Mouse (Mus musculus) intestine, embryonic 14.5 days (tissue): Measurements from ENCODE around the gene Crocc2. TPM values are rescaled to one million over a fixed set of nuclear protein-coding genes. Genes with fewer than 3 reads are reported as not detected.
A peak's percentile ranks its signal among the peaks of the same experiment; 100 is the strongest.

Experiments
- ATAC-seq: fragments of 200-750 bp; cut with Nextera tagmentation; replicated peaks from 2 replicates; pipeline ENCODE4 v1.8.0; 2017; ENCODE audit warnings: low read depth, moderate number of reproducible peaks, moderate TSS enrichment, moderate library complexity; ENCODE audit not compliant: low FRiP score, low TSS enrichment
- DNase-seq: peaks from one replicate; pipeline ENCODE4 v3.0.0-alpha.2; 2018; ENCODE audit warnings: low spot score
- H3K27ac ChIP-seq: fragments of 300-500 bp; sonication (generic); 2 replicates; pipeline ENCODE4 v1.5.1; 2014; ENCODE audit warnings: low read depth, mild to moderate bottlenecking, control low read depth
- H3K27me3 ChIP-seq: fragments of 300-500 bp; sonication (generic); replicated peaks from 2 replicates; pipeline ENCODE4 v1.6.1; 2014; ENCODE audit warnings: low read length, control low read depth; ENCODE audit not compliant: control insufficient read depth, insufficient read depth
- H3K36me3 ChIP-seq: fragments of 300-500 bp; sonication (generic); 2 replicates; pipeline ENCODE4 v1.6.1; 2014; ENCODE audit warnings: low read length, control low read depth; ENCODE audit not compliant: control insufficient read depth, insufficient read depth
- H3K4me1 ChIP-seq: fragments of 300-500 bp; sonication (generic); replicated peaks from 2 replicates; pipeline ENCODE4 v1.6.1; 2014; ENCODE audit warnings: low read length, control low read depth, mixed read lengths; ENCODE audit not compliant: control insufficient read depth, insufficient read depth
- H3K4me2 ChIP-seq: fragments of 300-500 bp; sonication (generic); 2 replicates; pipeline ENCODE4 v1.6.1; 2014; ENCODE audit warnings: low read length
- H3K4me3 ChIP-seq: fragments of 300-500 bp; sonication (generic); 2 replicates; pipeline ENCODE4 v1.5.1; 2014; ENCODE audit warnings: low read depth, low read length, control low read depth, mixed read lengths
- H3K9ac ChIP-seq: fragments of 300-500 bp; sonication (generic); 2 replicates; pipeline ENCODE4 v1.6.1; 2014; ENCODE audit warnings: mild to moderate bottlenecking, low read length
- H3K9me3 ChIP-seq: fragments of 300-500 bp; sonication (generic); 2 replicates; pipeline ENCODE4 v1.6.1; 2016; ENCODE audit warnings: low read length, control low read depth; ENCODE audit not compliant: control insufficient read depth
- WGBS: fragments of 180-500 bp; shearing (Covaris S2); extraction: QIAGEN DNeasy Blood & Tissue Kit; methylation state at CpG from one replicate; pipeline ENCODE4 v1.1.7; 2014; 5-methylcytosine and 5-hydroxymethylcytosine counted together
- polyA plus RNA-seq: library from polyadenylated mRNA; unstranded; fragments of >200 nt; fragmentation: Nextera tagmentation; extraction: Ambion mirVana; gene quantifications from 2 replicates; pipeline ENCODE4 v1.2.1, GENCODE M21; 2014

The Crocc2 gene
- polyA plus RNA-seq, 1 experiment from 2014 or later = 0.04 TPM

GRCm38 (mm10) chr1:93197916-93198315 lies 29.4 kb downstream of the Crocc2 start:
- Histone ChIP-seq H3K27ac (no peak overlapping the region), H3K9ac (no peak overlapping the region), H3K9me3 (no peaks in the 10 kb centered on the region), H3K36me3 (no peaks in the 10 kb centered on the region), H3K27me3 (no peaks in the 10 kb centered on the region), H3K4me2 (no peak overlapping the region), H3K4me1 (no peaks in the 10 kb centered on the region), H3K4me3 (no peak overlapping the region)
- DNase-seq (no peak), ATAC-seq (no peak)
- WGBS = 87% methylated on average over 3 of the region's 3 CpGs

GRCm38 (mm10) chr1:93206277-93206970 lies 37.9 kb downstream of the Crocc2 start:
- H3K9ac ChIP-seq = no peak overlapping the region
- no peak overlapping the region for H3K4me3 ChIP-seq
- no peaks in the 10 kb centered on the region for H3K9me3 ChIP-seq
- no peak for ATAC-seq
- DNase-seq = no peak
- no peaks in the 10 kb centered on the region for H3K36me3 ChIP-seq
- no peak overlapping the region for H3K4me2 ChIP-seq
- H3K27me3 ChIP-seq = no peaks in the 10 kb centered on the region
- H3K27ac ChIP-seq = no peak overlapping the region
- H3K4me1 ChIP-seq = peaks cover 18% of the 10 kb centered on the region
- WGBS = 55% methylated on average over 12 of the region's 12 CpGs

- H3K27ac ChIP-seq = no peak overlapping the region
- H3K4me1 ChIP-seq = peaks cover 26% of the 10 kb centered on the region
- no peaks in the 10 kb centered on the region for H3K36me3 ChIP-seq
- DNase-seq (no peak), ATAC-seq (no peak)
- WGBS = 92% methylated on average over 4 of the region's 4 CpGs
- H3K4me2 ChIP-seq = no peak overlapping the region
- no peaks in the 10 kb centered on the region for H3K9me3 ChIP-seq
- H3K9ac ChIP-seq = no peak overlapping the region
- no peaks in the 10 kb centered on the region for H3K27me3 ChIP-seq
- H3K4me3 ChIP-seq = no peak overlapping the region
Measured at GRCm38 (mm10) chr1:93207536-93208064, 39.1 kb downstream of the Crocc2 start.

- H3K4me3 ChIP-seq = no peak overlapping the region
- H3K27me3 ChIP-seq = no peaks in the 10 kb centered on the region
- peaks cover 26% of the 10 kb centered on the region for H3K4me1 ChIP-seq
- peak; percentile 67 for DNase-seq
- WGBS = 21% methylated on average over 9 of the region's 9 CpGs
- no peaks in the 10 kb centered on the region for H3K36me3 ChIP-seq
- no peak overlapping the region for H3K4me2 ChIP-seq
- no peak overlapping the region for H3K9ac ChIP-seq
- peak overlapping the region; percentile 39 for H3K27ac ChIP-seq
- peak; percentile 73 for ATAC-seq
- no peaks in the 10 kb centered on the region for H3K9me3 ChIP-seq
Measured at GRCm38 (mm10) chr1:93210213-93210641, 41.7 kb downstream of the Crocc2 start.

GRCm38 (mm10) chr1:93211019-93211418 lies 42.5 kb downstream of the Crocc2 start:
- Histone ChIP-seq H3K4me3 (no peak overlapping the region), H3K4me1 (peaks cover 26% of the 10 kb centered on the region), H3K4me2 (no peak overlapping the region), H3K27me3 (no peaks in the 10 kb centered on the region), H3K27ac (peak overlapping the region; percentile 39; the same call in 1 of the 2 replicates), H3K9me3 (no peaks in the 10 kb centered on the region), H3K36me3 (no peaks in the 10 kb centered on the region), H3K9ac (no peak overlapping the region)
- no peak for ATAC-seq
- DNase-seq = no peak
- WGBS = 70% methylated on average over 11 of the region's 11 CpGs

- Histone ChIP-seq H3K4me1 (peaks cover 26% of the 10 kb centered on the region), H3K36me3 (no peaks in the 10 kb centered on the region), H3K4me3 (no peak overlapping the region), H3K27me3 (no peaks in the 10 kb centered on the region), H3K9ac (no peak overlapping the region), H3K4me2 (no peak overlapping the region), H3K27ac (peak overlapping the region; percentile 39), H3K9me3 (no peaks in the 10 kb centered on the region)
- 23% methylated on average over 10 of the region's 10 CpGs for WGBS
- DNase-seq = no peak
- 0 out of 2 replicates have a peak, but pooled peaks have one; percentile 22 for ATAC-seq
Measured at GRCm38 (mm10) chr1:93211549-93212220, 43.2 kb downstream of the Crocc2 start.

- WGBS = 82% methylated on average over 7 of the region's 7 CpGs
- Histone ChIP-seq H3K36me3 (no peaks in the 10 kb centered on the region), H3K9me3 (no peaks in the 10 kb centered on the region), H3K27ac (no peak overlapping the region; the same call in 1 of the 2 replicates), H3K9ac (no peak overlapping the region), H3K4me2 (no peak overlapping the region), H3K27me3 (no peaks in the 10 kb centered on the region), H3K4me3 (no peak overlapping the region), H3K4me1 (peaks cover 26% of the 10 kb centered on the region)
- DNase-seq = no peak
- ATAC-seq = no peak
Measured at GRCm38 (mm10) chr1:93212441-93212840, 43.9 kb downstream of the Crocc2 start.

- no peaks in the 10 kb centered on the region for H3K36me3 ChIP-seq
- no peak overlapping the region for H3K4me3 ChIP-seq
- ATAC-seq (no peak), DNase-seq (no peak)
- peaks cover 24% of the 10 kb centered on the region for H3K4me1 ChIP-seq
- no peak overlapping the region for H3K27ac ChIP-seq
- H3K9me3 ChIP-seq = no peaks in the 10 kb centered on the region
- 56% methylated on average over 5 of the region's 5 CpGs for WGBS
- H3K9ac ChIP-seq = no peak overlapping the region
- no peak overlapping the region for H3K4me2 ChIP-seq
- no peaks in the 10 kb centered on the region for H3K27me3 ChIP-seq
Measured at GRCm38 (mm10) chr1:93214612-93215011, 46.1 kb downstream of the Crocc2 start.
